Mouse (Mus musculus) C2C12 (cell line): ENCODE measurements around the gene Cbarp. TPM values are rescaled to one million over a fixed set of nuclear protein-coding genes. Genes with fewer than 3 reads are reported as not detected.
A peak's percentile ranks its signal among the peaks of the same experiment; 100 is the strongest.

Experiments used
- H3K27me3 ChIP-seq: one replicate; pipeline ENCODE4 v1.6.1; 2011; ENCODE audit not compliant: control insufficient read depth, insufficient read depth, insufficient read length
- H3K36me3 ChIP-seq: one replicate; pipeline ENCODE4 v1.6.1; 2011; ENCODE audit not compliant: control insufficient read depth, insufficient read depth
- H3K4me3 ChIP-seq: one replicate; pipeline ENCODE4 v1.5.1; 2011; ENCODE audit warnings: mild to moderate bottlenecking, control low read depth; ENCODE audit not compliant: poor library complexity, insufficient read depth, severe bottlenecking
- H3K79me2 ChIP-seq: one replicate; pipeline ENCODE4 v1.6.1; 2011; ENCODE audit not compliant: control insufficient read depth, insufficient read depth
- H3K79me3 ChIP-seq: one replicate; pipeline ENCODE4 v1.6.1; 2011; ENCODE audit warnings: low read depth, control low read depth
- H3ac ChIP-seq: one replicate; pipeline ENCODE3; 2011; ENCODE audit warnings: low read depth; ENCODE audit not compliant: control insufficient read depth, insufficient read length
- CEBPB ChIP-seq: IDR thresholded peaks from one replicate; pipeline ENCODE4 v1.6.1; 2011; ENCODE audit warnings: low read depth, mild to moderate bottlenecking, control low read depth, moderate library complexity
- CTCF ChIP-seq: IDR thresholded peaks from one replicate; pipeline ENCODE4 v1.5.1; 2011; ENCODE audit not compliant: control insufficient read depth, insufficient read depth, insufficient read length
- FOSL1 ChIP-seq: IDR thresholded peaks from one replicate; pipeline ENCODE4 v1.8.0; 2011; ENCODE audit warnings: mild to moderate bottlenecking, low read length; ENCODE audit not compliant: poor library complexity, insufficient read depth, severe bottlenecking
- MAX ChIP-seq: IDR thresholded peaks from one replicate; pipeline ENCODE4 v1.6.1; 2011; ENCODE audit warnings: mild to moderate bottlenecking, control low read depth
- MYOD1 ChIP-seq: IDR thresholded peaks from one replicate; pipeline ENCODE4 v1.6.1; 2011; ENCODE audit warnings: low read depth; ENCODE audit not compliant: control insufficient read depth, insufficient read length
- MYOG ChIP-seq: IDR thresholded peaks from one replicate; pipeline ENCODE4 v1.6.1; 2011; ENCODE audit not compliant: control insufficient read depth, insufficient read length; ENCODE audit errors: extremely low read depth
- USF1 ChIP-seq: IDR thresholded peaks from one replicate; pipeline ENCODE4 v1.6.1; 2011; ENCODE audit warnings: low read depth, mild to moderate bottlenecking, control low read depth, moderate library complexity
- polyA plus RNA-seq: library from polyadenylated mRNA; unstranded; fragments of >200 nt; fragmentation: generic; extraction: Trizol; gene quantifications from one replicate; pipeline ENCODE4 v1.2.1, GENCODE M21; 2012; ENCODE audit warnings: missing spikeins

Gene Cbarp
- polyA plus RNA-seq, 1 experiment, result 12.1 TPM

DNA sequence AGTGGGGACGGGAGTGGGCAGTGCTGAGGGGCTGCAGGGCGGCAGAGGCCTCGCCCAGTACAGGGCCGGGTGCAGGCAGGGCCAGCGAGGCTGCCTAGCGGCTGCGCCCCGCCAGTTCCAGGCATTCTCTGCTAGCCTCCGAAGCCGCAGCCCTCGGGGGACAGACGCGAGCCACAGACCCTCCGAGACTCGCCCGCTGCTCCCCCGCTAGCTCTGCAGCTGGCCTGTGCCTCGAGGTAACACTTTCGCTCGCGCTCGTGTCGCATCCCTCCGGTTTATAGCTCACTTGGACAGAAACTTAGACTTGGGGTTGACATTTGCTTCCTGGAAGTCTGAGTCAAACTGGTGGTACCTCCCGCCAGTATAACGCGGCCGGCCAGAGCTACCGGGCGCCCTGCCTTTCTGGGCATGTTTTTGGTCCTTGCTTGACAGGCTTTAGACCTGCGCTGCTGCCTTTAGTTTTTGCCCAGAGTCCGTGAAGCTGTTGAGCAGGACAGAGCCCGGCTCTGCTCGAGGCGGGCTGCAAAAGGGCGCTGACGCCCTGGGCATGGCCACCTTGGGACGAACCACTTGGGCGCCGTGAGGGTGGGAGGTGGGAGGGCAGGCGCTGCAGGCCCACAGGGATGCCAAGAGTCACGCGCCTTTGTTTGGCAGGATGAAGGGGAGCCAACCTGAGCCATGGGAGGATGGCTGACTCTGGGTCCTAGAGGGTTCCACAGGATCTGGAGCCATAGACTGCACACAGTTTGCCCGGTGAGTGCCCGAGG lies 31.3 kb upstream of the Cbarp start:
- Histone ChIP-seq H3K79me2 (peaks cover 25% of the 10 kb centered on the region), H3K36me3 (peaks cover 31% of the 10 kb centered on the region), H3K4me3 (peak overlapping the region; percentile 41), H3ac (peak overlapping the region; percentile 9), H3K27me3 (no peaks in the 10 kb centered on the region), H3K79me3 (peaks cover 13% of the 10 kb centered on the region)
- TF ChIP-seq MYOG, result no peak
- no peak for TF ChIP-seq CTCF
- TF ChIP-seq FOSL1, result no peak
- TF ChIP-seq USF1, result no peak

DNA sequence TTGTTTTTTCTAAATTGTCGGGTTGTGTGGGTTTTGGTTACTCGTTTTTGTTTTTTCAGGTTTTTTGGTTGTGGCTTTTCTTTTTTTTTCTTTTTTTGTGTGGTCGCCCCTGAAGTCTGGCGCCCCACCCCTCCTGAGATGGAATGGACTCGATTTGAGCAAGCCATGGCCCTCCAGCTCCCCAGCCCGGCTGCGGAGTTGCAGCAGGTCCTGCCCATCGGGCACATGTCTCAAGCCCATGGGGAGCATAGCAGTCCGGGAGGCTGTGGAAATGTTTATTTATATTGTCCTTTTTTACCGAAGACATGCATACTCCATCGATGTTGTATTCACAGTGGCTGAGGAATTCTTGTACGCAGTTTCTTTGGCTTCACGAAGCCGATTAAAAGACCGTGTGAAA lies 30.6 kb upstream of the Cbarp start:
- no peak overlapping the region for H3K4me3 ChIP-seq
- no peak overlapping the region for H3ac ChIP-seq
- H3K79me3 ChIP-seq, result peaks cover 13% of the 10 kb centered on the region
- no peak for TF ChIP-seq MAX
- no peaks in the 10 kb centered on the region for H3K27me3 ChIP-seq
- H3K79me2 ChIP-seq, result peaks cover 25% of the 10 kb centered on the region
- H3K36me3 ChIP-seq, result peaks cover 31% of the 10 kb centered on the region

DNA sequence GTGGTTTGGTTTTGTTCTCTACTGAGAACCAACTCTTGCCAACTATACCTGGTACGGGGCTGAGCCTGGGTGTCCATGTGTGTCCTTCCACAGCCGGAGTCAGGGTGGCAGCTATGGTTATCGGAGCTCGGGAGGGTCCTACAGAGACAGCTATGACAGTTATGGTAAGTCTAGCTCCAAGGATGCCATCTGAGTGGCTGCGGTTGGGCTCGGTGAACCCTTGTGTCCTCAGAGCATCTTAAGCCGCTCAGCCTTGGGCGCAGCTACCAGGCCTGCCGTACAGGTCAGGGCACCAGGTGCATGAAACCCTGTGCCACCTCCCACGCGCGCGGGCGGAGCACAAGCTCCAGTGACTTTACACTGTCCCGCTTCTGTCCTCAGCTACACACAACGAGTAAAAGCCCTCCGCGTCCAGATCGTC lies 30.0 kb upstream of the Cbarp start:
- Histone ChIP-seq H3K27me3 (no peaks in the 10 kb centered on the region), H3K4me3 (no peak overlapping the region)
- no peak for TF ChIP-seq CEBPB
- no peak for TF ChIP-seq CTCF
- TF ChIP-seq MAX, result no peak
- TF ChIP-seq MYOD1, result no peak
- no peak for TF ChIP-seq USF1
- no peak for TF ChIP-seq FOSL1
- TF ChIP-seq MYOG, result no peak

DNA sequence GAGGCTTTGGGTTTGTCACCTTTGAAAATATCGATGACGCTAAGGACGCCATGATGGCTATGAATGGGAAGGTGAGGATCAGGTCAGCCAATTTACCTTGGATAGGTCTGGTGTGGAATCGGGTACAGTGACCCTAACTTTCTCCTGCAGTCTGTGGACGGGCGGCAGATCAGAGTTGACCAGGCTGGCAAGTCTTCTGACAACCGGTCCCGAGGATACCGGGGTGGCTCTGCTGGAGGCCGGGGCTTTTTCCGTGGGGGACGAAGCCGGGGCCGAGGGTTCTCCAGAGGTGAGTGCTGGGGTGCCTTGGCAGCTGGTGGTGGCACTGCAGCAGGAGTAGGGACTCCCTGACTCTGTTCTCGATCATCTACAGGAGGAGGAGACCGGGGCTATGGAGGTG lies 29.4 kb upstream of the Cbarp start:
- TF ChIP-seq MYOD1 (no peak), FOSL1 (no peak), MAX (no peak), USF1 (no peak), MYOG (no peak), CEBPB (no peak), CTCF (no peak)

More for the DNA sequence above, 30.0 kb upstream of the Cbarp start:
- Histone ChIP-seq H3K79me3 (peaks cover 13% of the 10 kb centered on the region), H3ac (no peak overlapping the region), H3K79me2 (peaks cover 25% of the 10 kb centered on the region), H3K36me3 (peaks cover 31% of the 10 kb centered on the region)

DNA sequence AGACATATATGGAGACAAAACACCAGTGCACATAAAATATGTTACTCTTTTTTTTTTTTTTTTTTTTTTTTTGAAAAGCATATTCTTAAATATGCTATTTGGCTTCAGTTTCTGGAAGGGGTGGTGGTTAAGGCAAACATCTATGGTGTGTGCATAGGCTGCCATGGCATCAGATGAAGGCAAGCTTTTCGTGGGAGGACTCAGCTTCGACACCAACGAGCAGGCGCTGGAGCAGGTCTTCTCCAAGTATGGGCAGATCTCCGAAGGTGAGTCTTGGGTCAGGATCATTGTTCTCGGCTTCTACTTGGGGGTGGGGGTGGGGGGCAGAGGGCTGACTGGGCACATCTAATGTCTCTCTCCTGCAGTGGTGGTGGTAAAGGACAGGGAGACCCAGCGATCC lies 29.0 kb upstream of the Cbarp start:
- TF ChIP-seq MYOD1 (no peak), FOSL1 (no peak), CEBPB (no peak), MAX (no peak), USF1 (no peak)
- Histone ChIP-seq H3K79me3 (peaks cover 13% of the 10 kb centered on the region), H3ac (no peak overlapping the region), H3K79me2 (peaks cover 25% of the 10 kb centered on the region), H3K4me3 (no peak overlapping the region), H3K36me3 (peaks cover 31% of the 10 kb centered on the region), H3K27me3 (no peaks in the 10 kb centered on the region)

More for the DNA sequence above, 29.4 kb upstream of the Cbarp start:
- Histone ChIP-seq H3K79me3 (peaks cover 13% of the 10 kb centered on the region), H3K36me3 (peaks cover 31% of the 10 kb centered on the region), H3K27me3 (no peaks in the 10 kb centered on the region), H3ac (no peak overlapping the region), H3K79me2 (peaks cover 25% of the 10 kb centered on the region), H3K4me3 (no peak overlapping the region)

DNA sequence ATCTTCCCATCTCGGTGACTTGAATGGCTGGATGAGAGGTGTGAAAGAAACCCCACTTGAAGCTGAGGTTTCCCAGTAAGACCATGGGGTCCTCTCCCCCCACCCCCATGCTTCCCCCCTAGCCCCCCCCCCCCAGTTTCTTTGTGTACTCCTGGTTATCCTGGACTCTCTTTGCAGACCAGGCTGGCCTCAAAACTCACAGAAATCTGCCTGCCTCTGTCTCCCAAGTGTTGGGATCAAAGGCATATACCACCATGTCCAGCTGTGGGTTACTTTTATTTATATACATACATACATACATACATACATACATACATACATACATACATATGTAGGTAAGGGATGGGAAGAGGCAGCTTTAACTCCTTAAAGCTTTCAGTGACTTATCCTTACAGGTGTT lies 28.4 kb upstream of the Cbarp start:
- Histone ChIP-seq H3ac (no peak overlapping the region), H3K79me3 (peaks cover 13% of the 10 kb centered on the region), H3K36me3 (peaks cover 31% of the 10 kb centered on the region), H3K4me3 (no peak overlapping the region), H3K27me3 (no peaks in the 10 kb centered on the region), H3K79me2 (peaks cover 25% of the 10 kb centered on the region)
- no peak for TF ChIP-seq FOSL1
- TF ChIP-seq MYOD1, result no peak
- TF ChIP-seq CEBPB, result no peak
- TF ChIP-seq CTCF, result no peak
- no peak for TF ChIP-seq USF1
- no peak for TF ChIP-seq MAX
- no peak for TF ChIP-seq MYOG
